Mouse (Mus musculus): ENCODE results near the gene Sh3yl1.

DNA sequence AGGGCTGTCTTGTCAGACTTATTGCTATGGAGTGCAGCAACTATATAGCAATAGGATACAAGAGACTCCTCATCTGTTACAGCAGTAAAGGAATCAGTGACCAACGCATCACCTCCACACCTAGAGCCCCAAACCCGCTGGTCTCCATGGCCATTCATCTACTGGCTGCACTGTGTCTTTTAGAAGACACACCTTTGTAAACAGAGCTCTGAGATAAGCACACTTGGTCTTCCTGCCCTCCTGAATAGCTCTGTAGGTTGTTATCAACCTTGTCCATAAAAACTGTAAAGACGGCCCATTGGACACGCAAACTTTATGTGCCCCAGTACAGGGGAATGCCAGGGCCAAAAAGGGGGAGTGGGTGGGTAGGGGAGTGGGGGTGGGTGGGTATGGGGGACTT lies 14.4 kb upstream of the Sh3yl1 start:
- TF ChIP-seq CTCF (IDR thresholded peaks at IDR 0.05; ENCODE audit: borderline replicate concordance, insufficient read depth, low read length): no peak
- no peak for TF ChIP-seq POLR2A (IDR thresholded peaks at IDR 0.05; ENCODE audit: low read depth, low read length)

All from embryonic fibroblast, embryonic 13.5 days (primary cell).